Mouse (Mus musculus): ENCODE data around the gene Tbc1d14.

The Tbc1d14 gene

DNA sequence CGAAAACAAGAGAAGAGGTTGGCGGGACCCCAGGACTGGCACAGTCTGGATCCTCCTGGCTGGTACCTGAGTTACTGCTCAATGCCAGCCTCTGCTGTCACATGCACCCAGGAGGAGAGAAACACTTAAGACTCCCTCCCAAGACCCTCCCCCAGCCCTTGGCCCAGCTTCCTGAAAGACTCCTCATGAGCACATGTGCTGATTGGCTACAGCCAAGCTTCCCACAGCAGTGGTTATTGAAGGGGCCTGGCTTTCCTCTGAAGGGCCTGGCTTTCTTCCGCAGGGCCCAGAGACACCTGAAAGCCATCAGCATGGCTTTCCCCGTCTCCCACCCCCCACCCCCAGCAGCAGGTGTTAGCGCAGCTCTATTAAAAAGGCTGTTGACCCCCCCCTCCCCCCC, at the start of gene Tbc1d14:
Gene Tbc1d14 (minus strand): TSS at position 101 of the 400 bp plus-strand sequence.
- DNase-seq = no peak

DNA sequence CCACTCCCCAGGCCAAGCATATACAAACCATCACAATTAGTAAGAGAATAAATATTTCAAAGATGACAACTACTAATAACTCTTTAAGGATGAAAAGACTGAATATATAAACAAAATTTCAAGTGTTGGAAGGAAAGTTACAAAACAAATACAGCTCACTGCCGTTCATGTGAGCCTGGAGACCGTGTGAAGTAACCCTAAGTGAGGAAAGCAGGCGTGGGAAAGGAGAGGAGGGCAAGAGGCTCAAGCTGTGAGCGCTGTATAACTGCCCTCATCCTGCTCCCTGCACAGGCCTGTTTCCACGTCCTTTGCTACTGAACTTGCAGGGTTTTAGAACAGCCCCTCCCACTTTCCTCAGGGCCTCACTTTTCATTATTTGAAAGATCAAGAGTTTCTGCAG, 32.5 kb upstream of the Tbc1d14 start:
- no peak for DNase-seq

DNA sequence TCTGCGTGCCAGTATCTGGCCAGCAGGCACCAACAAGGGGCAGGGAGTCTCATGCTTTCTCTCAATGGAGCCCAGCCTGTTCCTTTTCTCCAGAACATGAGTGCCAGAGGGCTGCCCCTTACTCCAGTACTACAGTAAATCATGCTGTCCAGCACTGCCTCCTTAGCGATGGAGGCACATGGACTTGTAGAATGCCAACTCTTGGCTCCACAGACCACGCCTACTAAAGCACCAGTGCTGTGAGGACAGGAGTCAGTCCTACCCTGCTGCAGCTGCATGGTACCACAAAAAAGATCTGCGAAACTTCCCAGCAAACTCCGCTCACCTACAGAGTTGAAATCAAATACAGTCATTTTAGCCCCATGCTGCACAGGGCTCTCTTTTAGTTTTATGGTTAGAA, 30.6 kb upstream of the Tbc1d14 start:
- no peak for DNase-seq

DNA sequence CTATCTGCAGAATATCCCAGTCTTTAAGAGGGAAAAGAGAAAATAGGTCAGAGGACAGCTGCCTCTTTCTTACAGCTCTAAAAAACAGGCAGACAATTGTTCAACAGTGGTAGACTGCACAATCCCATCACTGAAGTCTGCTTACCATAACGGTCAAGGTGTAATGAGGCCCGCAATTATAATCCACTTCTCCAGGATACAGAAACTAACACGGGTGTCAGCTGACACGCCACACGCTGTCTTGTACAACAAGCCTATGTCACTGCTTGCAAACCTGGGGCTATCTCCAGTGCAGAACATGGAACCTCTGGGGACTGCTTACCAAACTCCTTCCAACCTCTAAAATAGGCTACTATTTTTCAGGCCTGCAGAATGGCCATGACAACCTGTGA, 28.0 kb upstream of the Tbc1d14 start:
- DNase-seq = no peak

DNA sequence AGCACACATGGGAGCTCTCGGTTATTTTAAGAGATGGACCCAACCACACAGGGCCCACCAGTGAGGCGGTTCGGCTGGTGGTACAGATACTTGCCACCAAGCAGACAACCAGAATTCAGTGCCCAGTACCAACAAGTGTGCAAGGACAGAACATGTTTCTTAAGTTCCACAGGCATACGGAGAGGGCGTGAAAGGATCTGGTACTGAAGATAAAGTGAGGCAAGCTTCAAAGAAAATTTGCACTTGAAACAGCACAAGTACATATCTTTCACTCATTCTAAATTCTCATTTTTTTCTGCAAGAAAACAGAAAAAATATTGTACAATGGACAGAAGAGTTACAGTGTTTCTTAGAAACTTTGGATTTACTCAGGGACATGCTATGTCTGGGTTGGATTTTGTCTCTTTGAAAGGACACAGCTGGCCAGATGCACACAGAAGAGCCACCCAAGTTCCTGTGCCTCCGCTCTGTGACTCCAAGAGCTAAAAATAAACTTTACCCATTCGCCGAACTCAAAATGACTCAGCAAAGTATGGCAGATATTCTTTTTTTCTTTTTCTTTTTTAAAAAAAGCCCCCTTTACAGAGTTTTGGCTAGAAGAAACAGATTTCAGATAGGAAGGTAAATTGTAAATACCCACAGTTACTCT, 27.5 kb upstream of the Tbc1d14 start:
- no peak for DNase-seq

DNA sequence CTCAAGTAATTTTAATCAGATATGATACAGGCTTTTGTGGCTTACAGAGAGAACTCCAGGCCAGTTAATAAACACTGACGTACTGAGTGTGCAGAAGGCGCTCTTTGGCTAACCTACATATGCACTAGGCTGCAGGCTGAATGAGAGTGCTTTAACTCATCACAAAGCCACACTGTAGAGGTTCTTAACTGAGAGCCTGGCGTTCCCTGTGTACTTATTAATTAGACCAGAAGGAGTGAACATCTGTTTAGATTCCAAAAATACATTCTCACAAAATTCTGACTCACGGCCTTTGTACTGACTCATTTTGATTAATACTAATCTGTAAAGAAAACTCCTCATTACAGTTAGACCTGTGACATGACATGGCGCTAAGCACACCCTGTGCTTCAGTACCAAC, 25.8 kb upstream of the Tbc1d14 start:
- DNase-seq = no peak

DNA sequence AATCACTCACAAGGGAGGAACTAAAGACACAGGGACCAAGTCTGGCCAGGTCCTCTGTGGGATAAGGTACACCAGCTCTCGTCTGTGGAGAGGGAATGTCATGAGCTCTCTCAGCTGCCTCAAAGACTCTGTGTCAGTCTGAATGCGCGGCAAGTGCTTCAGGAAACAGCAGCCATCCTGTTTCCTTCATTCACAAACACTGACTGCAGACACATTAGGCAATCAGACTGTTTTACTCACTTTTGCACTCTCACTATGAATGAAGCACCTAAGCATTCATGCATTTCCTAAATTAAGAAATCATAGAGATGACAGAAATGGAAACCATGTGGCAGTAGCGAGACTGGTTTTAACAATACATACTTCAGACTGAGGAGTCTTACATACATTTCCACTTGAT, 25.3 kb upstream of the Tbc1d14 start:
- no peak for DNase-seq

DNA sequence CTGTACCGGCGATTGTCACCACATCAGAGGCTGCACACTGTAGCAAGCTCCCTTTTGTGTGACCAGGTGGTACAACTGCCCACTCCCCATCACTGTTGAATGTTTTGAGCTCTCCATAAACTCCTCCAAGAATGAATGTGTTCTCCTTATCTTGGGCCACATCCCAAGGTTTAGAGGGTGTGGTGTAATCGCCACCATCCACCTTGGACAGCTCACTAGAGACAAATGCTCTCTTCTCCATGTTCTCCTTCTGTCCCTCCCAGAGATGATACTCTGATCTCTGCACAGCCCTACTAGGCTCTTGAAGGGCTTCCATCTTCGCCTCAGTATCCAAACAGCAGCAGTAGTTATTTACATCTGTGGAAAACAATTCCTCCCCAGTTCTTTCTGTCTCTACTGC, 21.0 kb upstream of the Tbc1d14 start:
- DNase-seq = no peak

DNA sequence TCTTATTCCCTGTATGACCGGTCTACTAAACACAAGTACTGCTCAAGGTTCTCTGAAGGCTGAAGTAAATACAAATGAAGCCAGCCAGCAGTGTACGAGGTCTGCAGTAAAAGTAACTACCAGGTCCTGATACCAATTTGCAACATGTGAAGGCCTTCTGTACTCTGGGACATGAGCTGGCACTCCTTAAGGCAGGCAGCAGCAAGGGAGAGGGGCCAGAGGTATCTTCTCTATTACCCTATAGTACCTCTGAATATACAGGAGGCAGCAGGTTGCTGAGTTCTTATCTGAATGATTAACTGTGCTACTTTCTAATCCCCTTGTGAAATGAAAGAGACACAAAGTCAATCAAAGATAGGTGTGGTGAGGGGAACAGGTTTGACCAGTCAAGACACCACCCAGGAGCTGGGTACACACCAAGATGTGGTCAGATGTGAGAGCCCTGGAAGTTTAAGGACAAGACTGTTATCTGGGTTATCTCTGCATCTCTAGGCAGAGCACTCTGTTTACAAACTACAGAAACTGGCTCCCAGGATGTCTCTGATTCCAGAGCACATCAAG, 15.9 kb upstream of the Tbc1d14 start:
- no peak for DNase-seq

DNA sequence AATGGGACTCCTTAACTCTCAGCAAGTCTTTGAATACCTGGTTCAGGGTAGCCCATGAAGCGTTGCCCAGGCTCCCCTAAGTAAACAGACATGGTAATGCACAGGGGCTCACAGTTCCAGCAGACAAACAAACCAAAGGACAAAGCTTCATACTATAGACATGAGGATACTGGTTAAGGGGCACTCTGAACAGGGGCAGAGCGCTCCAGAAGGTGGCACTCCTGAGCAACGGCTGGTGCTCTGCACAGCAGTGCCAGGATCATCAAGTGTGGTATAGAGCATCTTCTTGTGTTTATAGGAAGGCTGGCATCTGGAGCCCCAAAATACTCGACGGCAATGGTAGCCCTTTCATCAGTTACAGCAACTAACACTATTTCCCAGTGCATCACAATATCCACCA, 10.0 kb upstream of the Tbc1d14 start:
- peak; percentile 82 to 83 for DNase-seq

DNA sequence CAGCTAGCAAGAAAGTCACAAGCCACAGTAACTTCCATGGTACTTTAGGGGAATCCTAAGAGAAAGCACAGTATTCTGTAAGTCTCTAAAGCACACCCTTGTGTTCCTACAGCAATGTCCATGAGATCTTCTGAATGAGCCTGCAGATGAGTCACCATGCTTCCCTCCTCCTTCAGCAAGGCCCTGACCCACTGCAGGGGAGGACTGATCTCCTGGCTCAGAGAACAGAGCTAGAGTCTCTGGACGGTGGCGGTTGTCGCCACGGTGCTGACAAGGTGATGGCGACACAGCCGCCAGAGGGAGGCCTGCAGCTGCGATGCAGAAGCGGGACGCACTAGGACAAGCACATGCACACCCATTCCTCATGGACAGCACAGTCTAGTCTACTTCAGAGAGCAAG, 9.0 kb upstream of the Tbc1d14 start:
- DNase-seq = no peak

DNA sequence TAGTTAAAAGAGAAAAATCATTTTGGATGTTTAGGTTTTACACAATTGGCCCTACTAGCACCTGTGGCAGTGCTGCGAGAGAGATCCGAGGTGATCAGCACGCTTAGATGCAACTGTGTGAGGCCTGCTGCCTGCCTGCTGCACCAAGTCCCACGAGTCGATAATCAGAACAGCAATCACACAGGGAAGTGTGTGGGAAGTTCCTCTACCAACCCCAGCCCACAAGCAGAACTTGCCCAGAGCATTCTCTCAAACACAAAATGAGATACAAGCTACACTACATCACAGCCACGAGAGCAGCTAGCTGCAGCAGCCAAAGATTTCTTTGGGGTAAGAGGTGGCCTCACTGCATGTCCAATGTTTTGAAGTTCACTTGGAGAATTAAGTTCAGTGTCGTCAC, 8.4 kb upstream of the Tbc1d14 start:
- no peak for DNase-seq

DNA sequence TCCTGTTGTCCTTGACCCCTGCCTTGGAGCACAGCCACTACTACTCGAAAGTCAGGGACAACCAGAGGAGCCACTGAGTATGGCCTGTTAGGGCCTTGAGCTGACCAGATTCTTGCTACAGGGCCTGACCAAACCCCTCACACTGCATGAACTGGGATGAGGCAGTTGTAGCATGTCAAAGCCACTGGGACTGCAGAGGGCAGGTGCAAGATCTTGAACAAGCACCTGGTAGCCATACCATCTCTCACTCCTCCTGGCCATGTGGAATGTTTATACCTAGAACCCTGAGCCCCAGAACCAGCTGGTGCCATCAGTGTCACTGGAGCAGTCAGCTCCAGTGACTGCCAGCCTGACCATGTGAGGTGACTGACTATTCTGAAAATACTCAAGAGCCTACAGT, 5.8 kb upstream of the Tbc1d14 start:
- no peak for DNase-seq

DNA sequence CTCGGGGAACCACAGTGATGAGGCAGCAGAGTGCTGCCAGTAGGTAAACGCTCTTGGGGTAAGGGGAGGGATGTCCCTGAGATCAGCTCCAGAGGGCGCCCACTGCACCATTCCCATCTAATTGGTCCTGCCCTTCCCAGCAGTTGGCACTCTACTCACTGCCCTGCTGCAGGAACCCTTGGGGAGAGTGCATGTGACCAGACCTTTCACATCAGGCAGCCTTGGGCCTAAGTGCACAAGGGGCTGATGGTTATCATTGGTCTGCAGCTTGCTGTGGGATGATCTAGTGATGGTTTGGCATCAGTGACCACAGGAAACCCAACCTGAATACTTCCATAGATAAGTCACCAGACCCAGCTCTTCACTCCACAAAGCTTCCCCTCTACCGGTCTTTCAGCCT, 4.6 kb upstream of the Tbc1d14 start:
- peak; percentile 42 to 51 for DNase-seq

DNA sequence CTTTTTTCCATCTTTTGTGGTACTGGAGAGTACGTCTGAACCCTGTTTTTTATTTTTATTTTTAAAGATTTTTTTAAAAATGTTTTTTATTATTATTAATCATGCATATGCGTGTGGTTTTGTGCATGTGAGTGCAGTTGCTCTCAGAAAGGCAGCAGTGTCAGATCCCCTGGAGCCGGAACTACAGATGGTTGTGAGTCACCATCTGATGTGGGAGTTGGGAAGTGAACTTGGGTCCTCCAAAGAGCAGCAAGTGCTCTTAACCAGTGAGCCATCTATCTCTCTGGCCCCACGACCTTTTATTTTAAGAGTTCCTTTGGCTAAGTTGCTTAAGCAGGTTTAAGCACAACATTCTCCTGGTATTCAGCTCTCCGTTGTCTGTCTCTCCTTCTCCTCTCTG, 3.1 kb upstream of the Tbc1d14 start:
- no peak for DNase-seq

DNA sequence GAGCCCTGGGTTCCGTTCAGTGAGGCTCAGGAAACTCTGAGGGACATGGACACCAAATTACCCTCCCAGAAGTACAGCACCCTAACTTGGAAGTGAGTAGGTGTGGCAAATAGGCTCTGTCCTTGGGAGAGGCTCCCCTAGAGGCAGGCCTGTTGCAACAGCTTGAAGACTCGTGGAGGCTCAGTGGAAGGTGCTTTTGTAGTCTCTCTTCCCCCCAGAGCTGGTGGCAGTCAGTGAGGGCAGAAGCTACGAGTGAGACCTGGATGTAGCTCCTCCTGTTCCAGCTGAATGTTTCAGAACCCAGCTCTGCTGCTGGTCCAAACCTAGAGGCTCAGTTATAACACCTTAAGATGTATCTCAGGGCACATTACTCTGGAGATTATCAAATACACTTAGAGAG, 2.0 kb upstream of the Tbc1d14 start:
- no peak for DNase-seq

DNA sequence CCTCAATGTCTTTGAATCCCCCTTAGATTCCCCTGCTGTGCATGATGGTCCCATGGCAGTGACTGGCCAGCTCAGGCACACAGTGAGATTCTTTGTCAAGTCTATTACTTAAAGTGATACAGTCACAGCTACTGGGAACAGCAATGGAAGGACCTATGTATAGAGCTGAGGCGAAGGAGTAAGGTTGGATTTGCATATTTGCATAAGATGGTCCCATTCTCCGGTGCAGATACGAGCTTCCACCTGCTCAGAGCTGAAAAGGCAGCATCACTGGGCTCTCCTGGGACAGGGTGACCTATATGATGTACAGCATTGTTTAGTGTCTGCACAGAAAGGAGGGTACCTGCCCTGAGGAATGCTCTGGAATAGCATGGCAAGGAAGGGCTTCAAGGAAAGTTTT, 1.3 kb upstream of the Tbc1d14 start:
- DNase-seq = no peak

DNA sequence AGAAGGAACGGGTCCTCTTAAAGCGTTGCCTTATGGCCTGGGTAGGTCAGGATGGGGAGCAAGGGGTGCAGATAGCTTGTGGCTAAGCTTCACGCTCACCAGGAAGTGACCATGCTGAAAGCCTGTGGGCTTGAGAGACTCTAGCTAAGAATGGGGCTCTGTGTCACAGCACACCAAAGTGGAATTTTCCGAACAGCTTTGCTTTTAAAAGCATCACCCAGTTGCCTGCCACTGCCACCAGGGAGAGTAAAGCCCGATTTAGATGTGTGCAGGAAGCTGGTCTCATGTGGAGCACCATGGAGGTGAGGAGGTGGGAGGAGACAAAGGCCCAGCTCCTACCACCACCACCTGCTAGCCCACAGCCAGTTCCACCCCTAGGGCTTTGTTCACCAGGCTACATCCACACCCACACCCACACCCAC, 2.6 kb downstream of the Tbc1d14 start:
- no peak for DNase-seq

DNA sequence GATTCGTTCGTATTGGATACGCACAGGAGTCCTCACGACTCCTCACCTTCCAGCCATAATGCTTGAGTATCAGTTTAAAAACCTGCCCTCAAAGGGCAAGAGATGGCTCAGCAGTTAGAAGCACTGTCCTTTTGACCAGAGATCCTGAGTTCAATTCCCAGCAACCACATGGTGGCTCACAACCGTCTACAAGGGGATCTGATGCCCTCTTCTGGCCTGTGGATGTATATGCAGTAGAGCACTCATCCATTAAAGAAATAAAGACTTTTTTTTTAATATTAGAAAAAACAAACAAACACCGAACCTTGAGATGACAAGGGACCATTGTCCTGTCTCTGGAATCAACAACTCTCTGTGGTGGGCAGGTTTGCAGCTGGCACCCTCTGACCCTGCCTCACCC, 8.8 kb downstream of the Tbc1d14 start:
- DNase-seq = no peak

DNA sequence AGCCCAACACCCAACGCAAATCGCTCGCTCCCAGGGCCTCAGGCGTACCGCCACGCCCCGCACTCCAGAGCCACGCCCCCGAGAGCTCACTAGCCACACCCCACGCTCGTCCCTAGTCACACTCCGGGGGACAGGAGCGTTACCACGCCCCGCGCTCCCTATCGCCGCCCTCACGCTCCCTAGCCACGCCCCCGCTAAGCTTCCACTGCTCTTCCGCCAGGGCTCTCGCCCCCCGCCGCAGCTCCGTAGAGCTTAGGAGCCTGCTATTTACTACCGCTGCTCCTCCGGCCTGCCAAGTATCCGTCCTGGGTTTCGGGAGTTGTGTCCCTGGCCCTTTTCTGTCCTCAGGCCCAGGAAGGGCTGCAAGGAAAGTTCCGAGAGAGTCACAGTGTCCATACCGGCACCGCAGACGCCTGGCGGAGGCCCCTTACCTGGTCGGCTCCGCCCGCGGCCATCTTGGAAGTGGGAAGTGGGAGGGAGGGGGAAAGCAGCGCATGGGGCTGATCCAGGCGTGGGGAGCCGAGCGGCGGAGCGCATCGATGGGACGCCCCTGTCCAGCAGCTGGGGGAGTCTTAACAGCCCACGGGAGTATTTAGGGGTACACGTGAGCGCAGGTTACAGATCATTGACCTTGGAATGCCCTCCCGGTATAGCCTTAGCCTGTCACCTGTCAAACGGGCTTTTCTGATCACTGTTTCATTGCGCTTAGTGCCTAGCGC, 11.0 kb downstream of the Tbc1d14 start:
- peak; percentile 98 to 99 for DNase-seq

DNA sequence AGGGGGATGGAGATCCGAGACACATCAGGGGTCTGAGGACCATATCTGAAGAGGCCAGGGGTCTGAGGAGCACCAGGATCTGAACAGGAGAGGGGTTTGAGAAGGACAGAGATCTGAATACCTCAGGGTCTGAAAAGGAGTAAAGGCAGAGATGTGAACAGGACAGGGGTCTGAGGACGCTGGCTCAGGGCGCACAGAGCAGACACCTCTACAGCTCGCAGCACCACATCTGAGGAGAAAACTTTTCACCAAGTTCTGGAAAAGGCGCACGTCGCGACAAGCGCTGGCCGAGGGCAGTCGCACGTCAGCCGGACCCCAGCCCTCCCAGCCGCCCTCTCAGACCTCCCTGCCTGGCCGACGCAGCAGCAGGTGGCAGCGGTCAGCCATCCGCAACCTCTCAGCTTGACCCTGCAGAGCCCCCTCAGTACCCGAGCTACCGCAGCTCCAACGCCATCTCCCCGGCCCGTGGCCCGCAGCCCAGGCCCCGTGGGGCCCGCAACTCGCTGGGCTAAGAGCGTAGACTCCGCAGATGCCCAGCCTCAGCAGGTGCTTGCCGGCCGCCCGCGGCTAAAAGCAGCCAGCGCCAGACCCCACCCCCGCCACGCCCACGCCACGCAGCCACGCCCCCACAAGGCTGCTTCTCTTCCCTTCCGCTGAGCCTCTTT, 11.7 kb downstream of the Tbc1d14 start:
- no peak for DNase-seq

DNA sequence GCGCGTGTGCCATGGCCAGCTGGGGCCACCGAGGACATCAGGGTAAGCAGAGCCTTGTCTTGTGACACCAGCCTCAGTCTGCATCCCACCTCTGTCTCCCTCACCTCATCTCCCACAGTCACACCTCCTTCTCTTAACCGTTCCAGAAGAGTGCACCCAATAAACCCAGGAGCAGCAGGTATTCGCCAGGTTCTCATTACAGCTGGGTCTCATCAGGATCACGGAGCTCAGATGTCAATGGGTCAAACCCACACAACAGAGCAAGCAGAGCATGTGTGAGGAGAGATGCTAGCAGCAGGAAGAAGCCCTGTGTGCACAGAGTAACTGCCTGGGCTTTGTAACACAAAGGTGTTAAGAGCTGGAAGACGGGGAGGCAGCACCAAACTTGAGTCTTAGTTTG, 13.1 kb downstream of the Tbc1d14 start:
- DNase-seq = no peak

DNA sequence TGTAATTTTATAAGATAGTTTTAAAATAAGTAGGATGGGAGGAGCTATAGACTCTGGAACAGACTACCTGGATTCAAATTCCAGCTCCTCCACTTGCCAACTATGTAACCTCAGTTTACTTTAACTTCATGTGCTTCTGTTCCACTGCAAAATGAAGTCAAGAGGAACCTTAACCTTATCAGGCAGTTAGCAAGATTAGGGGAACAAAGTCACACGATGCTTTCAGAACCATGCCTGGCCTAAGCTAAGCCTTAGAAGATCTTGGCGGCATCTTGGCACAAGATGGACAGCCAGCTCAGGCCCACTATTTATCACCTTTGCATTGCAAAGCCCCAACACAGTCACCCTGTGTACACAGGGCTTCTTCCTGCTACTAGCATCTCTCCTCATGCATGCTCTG, 14.1 kb downstream of the Tbc1d14 start:
- no peak for DNase-seq

DNA sequence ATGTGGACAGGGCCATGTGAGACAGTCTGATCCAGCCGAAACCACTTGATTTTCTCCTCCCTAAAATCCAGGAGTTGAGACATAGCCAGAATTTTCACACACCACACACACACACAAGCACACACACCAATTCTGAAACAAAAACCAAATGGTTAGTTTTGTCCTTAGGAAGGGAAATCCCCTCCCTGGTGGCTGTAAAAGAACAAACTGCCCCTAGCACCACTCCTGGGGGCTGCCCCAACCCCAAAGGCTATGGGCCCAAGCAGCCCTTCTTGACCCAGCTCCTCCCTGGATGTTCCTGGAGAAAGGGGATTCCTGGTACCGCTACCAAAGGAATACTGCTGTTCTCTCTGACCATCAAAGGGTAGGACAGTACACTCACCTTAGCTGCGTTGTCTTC, 16.6 kb downstream of the Tbc1d14 start:
- no peak for DNase-seq

All from cerebellum, postnatal 10 days (tissue).